Mouse (Mus musculus) gastrocnemius, postnatal 36 days (tissue): ENCODE measurements around the gene Olfr1269. TPM values are rescaled to one million over a fixed set of nuclear protein-coding genes. Genes with fewer than 3 reads are reported as not detected.

Experiments
- DNase-seq, 2 experiments: peaks; one replicate each; pipeline ENCODE4 v3.0.0; 2022
- intact Hi-C: fragments of 180-260 bp; cut with DNase I; formaldehyde crosslinking; loops from one replicate; pipeline ENCODE4 v1.15.1; 2025
- long read RNA-seq, 2 experiments: library from polyadenylated mRNA; stranded (forward); transcript quantifications; one replicate each; pipeline ENCODE4 v2.0.0; 2021
- total RNA-seq, 2 experiments: library from RNA; stranded (reverse); gene quantifications; 2 replicates each; pipeline ENCODE4 v1.2.3; 2021

Gene Olfr1269
- total RNA-seq, result not detected
- long read RNA-seq, experiment 1, result 0 reads
- long read RNA-seq, experiment 2, result 0 reads

DNA sequence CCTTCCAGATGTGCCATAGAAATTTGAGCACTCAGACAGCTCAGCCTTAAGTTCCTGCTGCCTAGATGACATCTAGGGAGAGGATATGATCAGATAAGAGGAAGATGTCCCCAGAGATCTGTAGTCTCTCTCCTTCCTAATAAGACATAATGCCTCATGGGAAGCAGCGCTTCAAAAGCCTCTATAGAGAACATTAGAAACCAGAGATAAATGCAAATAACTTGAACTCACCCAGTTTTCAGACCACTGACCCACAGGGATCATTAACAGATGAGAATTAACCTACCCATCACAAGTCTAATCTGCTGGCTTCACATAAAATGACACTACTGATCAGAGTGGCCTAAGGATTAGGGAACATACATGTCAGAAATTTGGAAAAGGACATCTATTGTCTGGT is at the start of gene Olfr1269:
TSS of gene Olfr1269 (minus strand) at position 101 of the 400 bp plus-strand sequence.
- no peak for DNase-seq
- intact Hi-C loops, result no loop called here

DNA sequence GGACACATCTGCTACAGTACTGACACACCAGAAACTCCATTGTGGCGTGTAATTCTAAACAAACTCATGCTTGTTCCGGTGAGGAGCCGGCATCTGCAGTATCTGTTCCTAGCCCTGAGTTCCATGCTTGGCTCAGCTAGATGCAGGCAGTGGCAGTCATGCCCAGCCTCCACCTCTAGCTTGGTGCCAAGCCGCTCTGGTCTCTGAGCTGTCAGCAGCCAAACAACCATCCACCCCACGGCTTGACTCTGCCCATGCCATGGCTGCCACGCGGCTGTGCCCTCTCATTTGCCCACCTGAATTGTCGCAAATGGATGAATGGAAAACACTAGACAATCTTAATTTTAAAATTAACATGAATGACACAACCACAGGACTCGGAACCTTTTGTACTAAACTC is 32.7 kb upstream of the Olfr1269 start:
- intact Hi-C loops, result no loop called here
- DNase-seq, result no peak

DNA sequence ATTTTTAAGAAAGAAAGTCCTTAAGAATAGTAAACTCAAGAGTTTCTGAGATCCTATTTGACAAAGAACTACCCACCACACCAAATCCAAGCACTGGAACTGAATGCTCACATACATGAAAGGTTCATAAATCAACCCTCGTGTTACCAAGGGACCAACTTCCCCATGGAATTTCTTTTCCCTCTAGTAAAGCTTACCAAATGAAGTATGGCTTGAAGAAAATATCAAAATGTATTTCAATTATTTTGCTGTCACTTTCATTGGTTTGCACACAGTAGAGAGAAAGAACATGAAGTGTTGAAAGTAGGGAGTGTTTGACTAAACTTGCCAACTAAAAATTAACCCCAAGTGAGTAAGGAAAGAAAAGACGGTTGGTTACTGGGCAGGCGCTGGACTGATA is 31.8 kb upstream of the Olfr1269 start, which contains the start of gene Olfr1270:
TSS of gene Olfr1270 (minus strand) at position 101 of the 400 bp plus-strand sequence.
- intact Hi-C loops, result no loop called here
- no peak for DNase-seq

GRCm38 (mm10) chr2:90142196-90142595 is 21.0 kb upstream of the Olfr1269 start, which contains the start of gene Olfr32:
Olfr32 (minus strand) TSS chr2:90142296.
- DNase-seq, result no peak
- intact Hi-C loops, result no loop called here

DNA sequence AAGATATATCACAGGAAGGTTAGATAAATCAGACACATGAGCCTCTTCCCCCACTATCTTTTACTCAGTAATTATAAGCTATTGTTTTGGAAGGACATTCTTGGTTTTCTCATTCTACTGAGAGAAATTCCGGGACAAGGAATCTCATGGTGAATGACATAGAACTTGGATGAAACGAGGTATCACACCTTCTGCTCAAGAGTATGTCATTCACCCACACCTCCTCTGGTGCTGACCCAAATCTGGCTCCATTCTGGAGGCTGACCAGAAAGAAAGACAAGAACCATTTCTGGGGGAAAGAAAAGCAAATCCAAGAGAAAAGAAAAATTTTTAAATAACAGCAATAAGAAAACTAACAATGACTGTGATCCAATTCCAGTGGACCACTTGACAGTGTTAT is 51.1 kb downstream of the Olfr1269 start:
- DNase-seq, result no peak
- intact Hi-C loops, result no loop called here

Other genes starting within 250 kb of the Olfr1269 start
- gene Olfr1257, start 243.0 kb downstream of the Olfr1269 start, total RNA-seq, result not detected
- not detected for gene Olfr1258, start 194.1 kb downstream of the Olfr1269 start, total RNA-seq
- gene Olfr1259, start 172.7 kb downstream of the Olfr1269 start, total RNA-seq, result not detected
- not detected for gene Olfr1260, start 147.1 kb downstream of the Olfr1269 start, total RNA-seq
- not detected for gene Olfr1261, start 130.2 kb downstream of the Olfr1269 start, total RNA-seq
- gene Olfr1262, start 121.3 kb downstream of the Olfr1269 start, total RNA-seq, result not detected
- gene Olfr1263, start 109.3 kb downstream of the Olfr1269 start, total RNA-seq, result not detected
- not detected for gene Olfr1264, start 95.8 kb downstream of the Olfr1269 start, total RNA-seq
- gene Olfr1265, start 86.1 kb downstream of the Olfr1269 start, total RNA-seq, result not detected
- gene Olfr140, start 57.8 kb downstream of the Olfr1269 start, total RNA-seq, result not detected
- not detected for gene Olfr32, start 20.9 kb upstream of the Olfr1269 start, total RNA-seq
- gene Olfr1270, start 31.7 kb upstream of the Olfr1269 start, total RNA-seq, result not detected
- not detected for gene Olfr1506, start 103.1 kb upstream of the Olfr1269 start, total RNA-seq
- not detected for gene Olfr142, start 136.2 kb upstream of the Olfr1269 start, total RNA-seq
- not detected for gene Olfr1271, start 149.6 kb upstream of the Olfr1269 start, total RNA-seq
- gene Olfr1272, start 171.4 kb upstream of the Olfr1269 start, total RNA-seq, result not detected
- under 1 TPM; 0.10 TPM for gene Gm13769, start 200.8 kb upstream of the Olfr1269 start, total RNA-seq